Mouse (Mus musculus) testis, adult 2 months (tissue): Measurements from ENCODE around the gene Cd5.

Experiments used
- CTCF ChIP-seq: fragments of 200-500 bp; IDR thresholded peaks from 2 replicates; pipeline ENCODE4 v1.5.1; 2012; ENCODE audit warnings: low read depth, mild to moderate bottlenecking, inconsistent platforms, low read length, moderate library complexity; ENCODE audit not compliant: control insufficient read depth, insufficient read depth, insufficient replicate concordance
- POLR2A ChIP-seq: fragments of 200-500 bp; IDR thresholded peaks from 2 replicates; pipeline ENCODE4 v1.6.1; 2012; ENCODE audit warnings: low read depth, mild to moderate bottlenecking, inconsistent platforms, low read length, moderate library complexity; ENCODE audit not compliant: control insufficient read depth

DNA sequence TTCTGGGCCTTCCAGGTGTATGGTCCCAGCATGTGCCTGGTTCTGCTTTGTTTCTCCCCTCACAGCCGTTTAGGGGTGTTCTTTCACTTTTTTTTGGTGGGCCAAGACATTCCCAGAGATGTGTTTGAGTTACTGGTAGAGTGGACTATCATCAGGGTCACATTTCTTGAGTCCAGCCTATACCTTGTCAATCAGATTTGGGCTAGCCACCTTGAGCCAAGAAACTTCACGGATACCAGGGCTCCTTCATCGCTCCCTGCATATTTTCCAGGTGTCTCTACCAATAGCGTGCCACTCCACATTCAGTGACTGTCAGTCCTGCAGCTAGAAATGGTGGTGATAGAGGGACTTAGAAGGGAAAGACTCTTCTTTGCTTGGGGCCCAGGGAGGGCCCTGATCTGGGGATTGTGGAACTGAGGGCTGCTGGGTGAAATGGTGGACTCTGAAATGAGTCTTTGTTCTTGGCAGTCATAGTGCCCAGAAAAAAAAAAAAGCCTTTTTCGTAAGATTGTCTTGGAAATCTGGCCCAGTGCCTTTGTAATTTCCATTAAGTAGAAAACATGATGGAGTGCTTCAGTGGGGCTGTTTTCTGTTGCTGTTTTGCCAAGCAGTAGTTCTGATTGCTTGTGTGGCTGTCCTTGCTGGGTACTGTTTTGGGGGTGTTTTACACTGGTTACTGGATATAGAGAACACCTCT, 49.2 kb downstream of the Cd5 start:
- TF ChIP-seq POLR2A = no peak
- no peak for TF ChIP-seq CTCF
